Mouse (Mus musculus) lung, embryonic 14.5 days (tissue): ENCODE measurements at regions not wholly inside any gene's neighbourhood (a gene's known extent, or its start where the extent isn't known, plus 50 kb on each side); places are given as distances from the start of the nearest gene placed in this dataset.

Experiments used
- ATAC-seq: fragments of 200-750 bp; cut with Nextera tagmentation; 2 replicates; pipeline ENCODE4 v1.8.0; 2017; ENCODE audit warnings: mild to moderate bottlenecking, moderate TSS enrichment, moderate library complexity; ENCODE audit not compliant: insufficient read depth
- DNase-seq: peaks from one replicate; pipeline ENCODE4 v3.0.0-alpha.2; 2015
- H3K27ac ChIP-seq: fragments of 300-500 bp; sonication (generic); 2 replicates; pipeline ENCODE4 v1.5.1; 2014; ENCODE audit warnings: low read depth, mild to moderate bottlenecking, moderate library complexity
- H3K27me3 ChIP-seq: fragments of 300-500 bp; sonication (generic); 2 replicates; pipeline ENCODE4 v1.6.1; 2014; ENCODE audit warnings: low read length, control low read depth; ENCODE audit not compliant: insufficient read depth
- H3K36me3 ChIP-seq: fragments of 300-500 bp; sonication (generic); 2 replicates; pipeline ENCODE4 v1.6.1; 2014; ENCODE audit warnings: control low read depth; ENCODE audit not compliant: insufficient read depth
- H3K4me1 ChIP-seq: fragments of 300-500 bp; sonication (generic); 2 replicates; pipeline ENCODE4 v1.6.1; 2014; ENCODE audit warnings: antibody characterized with exemption, control low read depth; ENCODE audit not compliant: insufficient read depth
- H3K4me2 ChIP-seq: fragments of 300-500 bp; sonication (generic); 2 replicates; pipeline ENCODE4 v1.6.1; 2014; ENCODE audit warnings: mild to moderate bottlenecking
- H3K4me3 ChIP-seq: fragments of 300-500 bp; sonication (generic); 2 replicates; pipeline ENCODE4 v1.5.1; 2014; ENCODE audit warnings: low read depth, low read length
- H3K9ac ChIP-seq: fragments of 300-500 bp; sonication (generic); 2 replicates; pipeline ENCODE4 v1.6.1; 2014
- H3K9me3 ChIP-seq: fragments of 300-500 bp; sonication (generic); 2 replicates; pipeline ENCODE4 v1.6.1; 2016; ENCODE audit warnings: low read depth, low read length, control low read depth
- CTCF ChIP-seq: IDR thresholded peaks from 2 replicates; pipeline ENCODE4 v1.5.1; 2016; ENCODE audit warnings: antibody characterized with exemption, low read depth
- WGBS: fragments of 180-500 bp; shearing (Covaris S2); extraction: QIAGEN DNeasy Blood & Tissue Kit; methylation state at CpG from one replicate; pipeline ENCODE4 v1.1.7; 2014; 5-methylcytosine and 5-hydroxymethylcytosine counted together

GRCm38 (mm10) chr13:111925349-111925748, 116.6 kb upstream of the Map3k1 start:
- no peak overlapping the region for H3K9ac ChIP-seq
- H3K36me3 ChIP-seq: no peaks in the 10 kb centered on the region
- no peak overlapping the region for H3K4me2 ChIP-seq
- H3K27me3 ChIP-seq: no peaks in the 10 kb centered on the region
- H3K9me3 ChIP-seq: peaks cover 7% of the 10 kb centered on the region; the same call in 1 of the 2 replicates
- TF ChIP-seq CTCF: no peak
- H3K4me3 ChIP-seq: no peak overlapping the region
- no peak for ATAC-seq
- H3K4me1 ChIP-seq: no peaks in the 10 kb centered on the region
- H3K27ac ChIP-seq: no peak overlapping the region
- no peak for DNase-seq
- 93% methylated on average over 7 of the region's 7 CpGs for WGBS

GRCm38 (mm10) chr13:111926801-111927200, 118.0 kb upstream of the Map3k1 start:
- no peak for TF ChIP-seq CTCF
- Histone ChIP-seq H3K27me3 (no peaks in the 10 kb centered on the region), H3K4me2 (no peak overlapping the region), H3K9ac (no peak overlapping the region), H3K4me3 (no peak overlapping the region), H3K4me1 (no peaks in the 10 kb centered on the region), H3K9me3 (peaks cover 6% of the 10 kb centered on the region; the same call in 1 of the 2 replicates), H3K27ac (no peak overlapping the region), H3K36me3 (no peaks in the 10 kb centered on the region)
- ATAC-seq (no peak), DNase-seq (no peak)
- 81% methylated on average over 8 of the region's 8 CpGs for WGBS

GRCm38 (mm10) chr13:111927489-111927888, 118.7 kb upstream of the Map3k1 start:
- H3K36me3 ChIP-seq: no peaks in the 10 kb centered on the region
- no peaks in the 10 kb centered on the region for H3K27me3 ChIP-seq
- no peak overlapping the region for H3K27ac ChIP-seq
- DNase-seq (no peak), ATAC-seq (no peak)
- no peak overlapping the region for H3K4me3 ChIP-seq
- H3K9me3 ChIP-seq: no peaks in the 10 kb centered on the region
- 56% methylated on average over 3 of the region's 3 CpGs for WGBS
- no peak overlapping the region for H3K9ac ChIP-seq
- TF ChIP-seq CTCF: no peak
- H3K4me2 ChIP-seq: no peak overlapping the region
- no peaks in the 10 kb centered on the region for H3K4me1 ChIP-seq

GRCm38 (mm10) chr13:111928636-111929544, 120.1 kb upstream of the Map3k1 start:
- Histone ChIP-seq H3K27me3 (no peaks in the 10 kb centered on the region), H3K9ac (no peak overlapping the region), H3K4me3 (no peak overlapping the region), H3K27ac (peak overlapping the region; percentile 40; the same call in 1 of the 2 replicates), H3K4me2 (no peak overlapping the region), H3K4me1 (no peaks in the 10 kb centered on the region), H3K36me3 (no peaks in the 10 kb centered on the region), H3K9me3 (no peaks in the 10 kb centered on the region)
- peak; percentile 77 for ATAC-seq
- no peak for TF ChIP-seq CTCF
- 48% methylated on average over 9 of the region's 9 CpGs for WGBS
- DNase-seq: peak; percentile 38

GRCm38 (mm10) chr13:111929908-111930307, 121.1 kb upstream of the Map3k1 start:
- H3K4me3 ChIP-seq: no peak overlapping the region
- DNase-seq (no peak), ATAC-seq (no peak)
- no peak overlapping the region for H3K9ac ChIP-seq
- H3K9me3 ChIP-seq: no peaks in the 10 kb centered on the region
- WGBS: 72% methylated on average over 1 of the region's 1 CpGs
- no peaks in the 10 kb centered on the region for H3K27me3 ChIP-seq
- no peak overlapping the region for H3K27ac ChIP-seq
- no peak overlapping the region for H3K4me2 ChIP-seq
- no peaks in the 10 kb centered on the region for H3K36me3 ChIP-seq
- no peaks in the 10 kb centered on the region for H3K4me1 ChIP-seq
- TF ChIP-seq CTCF: no peak

GRCm38 (mm10) chr13:111932464-111932863, 123.7 kb upstream of the Map3k1 start:
- Histone ChIP-seq H3K36me3 (no peaks in the 10 kb centered on the region), H3K9me3 (no peaks in the 10 kb centered on the region), H3K27me3 (no peaks in the 10 kb centered on the region), H3K27ac (no peak overlapping the region), H3K9ac (no peak overlapping the region), H3K4me3 (no peak overlapping the region), H3K4me2 (no peak overlapping the region), H3K4me1 (peaks cover 6% of the 10 kb centered on the region)
- TF ChIP-seq CTCF: no peak
- DNase-seq (no peak), ATAC-seq (no peak)
- 73% methylated on average over 3 of the region's 3 CpGs for WGBS

- no peaks in the 10 kb centered on the region for H3K9me3 ChIP-seq
- H3K27me3 ChIP-seq: no peaks in the 10 kb centered on the region
- no peak overlapping the region for H3K27ac ChIP-seq
- H3K36me3 ChIP-seq: no peaks in the 10 kb centered on the region
- peaks cover 10% of the 10 kb centered on the region for H3K4me1 ChIP-seq
- 43% methylated on average over 8 of the region's 8 CpGs for WGBS
- H3K4me2 ChIP-seq: no peak overlapping the region
- no peak overlapping the region for H3K9ac ChIP-seq
- peak; percentile 54 for DNase-seq
- no peak for ATAC-seq
- no peak for TF ChIP-seq CTCF
- no peak overlapping the region for H3K4me3 ChIP-seq
Measured at GRCm38 (mm10) chr13:111933526-111934240, 124.9 kb upstream of the Map3k1 start.
